Mouse (Mus musculus) B cell, adult 2 months (primary cell): ENCODE data around the gene Bag1.
A peak's percentile ranks its signal among the peaks of the same experiment; 100 is the strongest.

ENCODE experiments used
- DNase-seq, 2 experiments: peaks; one replicate each; pipeline ENCODE4 v3.0.0; 2022

The Bag1 gene

GRCm38 (mm10) chr4:40933694-40934093 is 14.4 kb downstream of the Bag1 start:
- no peak for DNase-seq

GRCm38 (mm10) chr4:40929046-40929445 is 19.0 kb downstream of the Bag1 start:
- DNase-seq, result no peak

GRCm38 (mm10) chr4:40925568-40925967 is 22.5 kb downstream of the Bag1 start:
- DNase-seq, result no peak

- DNase-seq, result no peak
Observed at GRCm38 (mm10) chr4:40923087-40923651, 24.9 kb downstream of the Bag1 start.

GRCm38 (mm10) chr4:40921288-40921687 is 26.8 kb downstream of the Bag1 start:
- DNase-seq, result no peak

- no peak for DNase-seq
Observed at GRCm38 (mm10) chr4:40920576-40920975, 27.5 kb downstream of the Bag1 start.

GRCm38 (mm10) chr4:40919785-40920184 is 28.3 kb downstream of the Bag1 start, which contains the start of gene Spink4:
Spink4 (plus strand) TSS chr4:40920052.
- no peak for DNase-seq

GRCm38 (mm10) chr4:40916592-40917155 is 31.4 kb downstream of the Bag1 start:
- DNase-seq, result no peak

- no peak for DNase-seq
Observed at GRCm38 (mm10) chr4:40915947-40916346, 32.1 kb downstream of the Bag1 start.

- DNase-seq, result no peak
Observed at GRCm38 (mm10) chr4:40914287-40914867, 33.7 kb downstream of the Bag1 start.

- DNase-seq, result no peak
Observed at GRCm38 (mm10) chr4:40908261-40908969, 39.7 kb downstream of the Bag1 start.

- peak; percentile 35 to 37 for DNase-seq
Observed at GRCm38 (mm10) chr4:40906298-40906697, 41.8 kb downstream of the Bag1 start.

GRCm38 (mm10) chr4:40900612-40901011 is 47.5 kb downstream of the Bag1 start:
- no peak for DNase-seq

GRCm38 (mm10) chr4:40900071-40900470 is 48.0 kb downstream of the Bag1 start:
- DNase-seq, result no peak

GRCm38 (mm10) chr4:40899264-40899663 is 48.8 kb downstream of the Bag1 start:
- DNase-seq, result no peak

GRCm38 (mm10) chr4:40898476-40899044 is 49.5 kb downstream of the Bag1 start:
- no peak for DNase-seq

GRCm38 (mm10) chr4:40895646-40896045 is 52.4 kb downstream of the Bag1 start:
- no peak for DNase-seq

GRCm38 (mm10) chr4:40895118-40895517 is 53.0 kb downstream of the Bag1 start:
- no peak for DNase-seq

- DNase-seq, result no peak
Observed at GRCm38 (mm10) chr4:40891206-40891605, 56.9 kb downstream of the Bag1 start.

- no peak for DNase-seq
Observed at GRCm38 (mm10) chr4:40889983-40890382, 58.1 kb downstream of the Bag1 start.

GRCm38 (mm10) chr4:40889252-40889651 is 58.8 kb downstream of the Bag1 start:
- no peak for DNase-seq

GRCm38 (mm10) chr4:40888839-40889238 is 59.3 kb downstream of the Bag1 start:
- no peak for DNase-seq
